ENCODE assay signal across 16 mouse cellular contexts in genomic region chr16:15215921-15216320, GRCm38 (mm10).
"Had no signal": no experiment of that assay in that cellular context is flagged by ENCODE, and none has a peak within 500 bp of the region (broad histone marks: within the 10 kb centered on the region; RNA-seq: fewer than 3 reads in every experiment).

No protein-coding gene starts in this region.

- H3K4me3 ChIP-seq: lung, embryonic 15.5 days; megakaryocyte, embryonic 14.5 days; midbrain, embryonic 13.5 days; midbrain, embryonic 15.5 days; neural tube, embryonic 12.5 days had no signal

- H3K9ac ChIP-seq: lung, embryonic 15.5 days; midbrain, embryonic 13.5 days; midbrain, embryonic 15.5 days; neural tube, embryonic 12.5 days had no signal

- H3K36me3 ChIP-seq: lung, embryonic 15.5 days; midbrain, embryonic 13.5 days; midbrain, embryonic 15.5 days; neural tube, embryonic 12.5 days had no signal

- H3K4me2 ChIP-seq: lung, embryonic 15.5 days; midbrain, embryonic 11.5 days; midbrain, embryonic 13.5 days; midbrain, embryonic 15.5 days; neural tube, embryonic 12.5 days had no signal

- DNase-seq: lung, adult 2 months; lung, postnatal 14 days; lung, postnatal 36 days; right cerebral cortex, postnatal 14 days; spleen, adult 18-20 months; thymus, adult 18-20 months; thymus, postnatal 14 days; thymus, postnatal 36 days had no signal

- H3K4me1 ChIP-seq: lung, embryonic 15.5 days; megakaryocyte, embryonic 14.5 days; midbrain, embryonic 13.5 days; midbrain, embryonic 15.5 days; neural tube, embryonic 12.5 days had no signal

- H3K9me3 ChIP-seq: lung, embryonic 15.5 days; midbrain, embryonic 13.5 days; midbrain, embryonic 15.5 days; neural tube, embryonic 12.5 days had no signal

- H3K27me3 ChIP-seq: lung, embryonic 15.5 days; megakaryocyte, embryonic 14.5 days; midbrain, embryonic 13.5 days; midbrain, embryonic 15.5 days; neural tube, embryonic 12.5 days had no signal

- H3K27ac ChIP-seq: lung, embryonic 15.5 days; macrophage; midbrain, embryonic 13.5 days; midbrain, embryonic 15.5 days; neural tube, embryonic 12.5 days had no signal

- ATAC-seq: lung, postnatal 0 days; midbrain, embryonic 13.5 days; midbrain, embryonic 15.5 days had no signal
